Mouse (Mus musculus): ENCODE data around the gene Dennd1a.

DNA sequence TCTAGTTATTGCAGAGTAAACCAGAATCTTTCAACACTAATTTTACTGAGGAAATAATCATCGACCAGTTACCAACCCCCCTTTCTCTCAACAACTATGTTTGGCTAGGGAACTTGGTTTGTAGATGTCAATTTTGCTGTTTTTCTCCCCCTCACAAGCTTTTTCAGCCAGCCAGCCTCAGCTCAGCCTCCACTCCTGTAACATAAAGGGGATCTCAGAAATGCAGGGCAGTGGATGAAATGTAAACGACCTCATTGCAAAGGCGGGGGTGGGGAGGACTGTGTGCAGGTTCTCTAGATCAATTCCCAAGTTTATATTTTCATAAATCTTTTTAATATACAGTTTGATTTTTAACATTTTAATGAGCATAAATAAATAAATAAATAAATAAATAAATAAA lies 147.7 kb downstream of the Dennd1a start:
- TF ChIP-seq CTCF (conservative IDR thresholded peaks at IDR 0.05; ENCODE audit: low read length) (no peak), NANOG (IDR thresholded peaks at IDR 0.05; ENCODE audit: borderline replicate concordance, low read length) (no peak), POU5F1 (IDR thresholded peaks at IDR 0.05; ENCODE audit: borderline replicate concordance, low read length) (no peak)
